Mouse (Mus musculus) CH12.LX (cell line): ENCODE measurements at regions not wholly inside any gene's neighbourhood (a gene's known extent, or its start where the extent isn't known, plus 50 kb on each side); places are given as distances from the start of the nearest gene placed in this dataset.

Experiments
- DNase-seq: peaks from one replicate; pipeline ENCODE4 v3.0.0-alpha.2; 2013; ENCODE audit errors: extremely low read depth
- H3K27ac ChIP-seq: 2 replicates; pipeline ENCODE4 v1.5.1; 2012; ENCODE audit warnings: low read depth, mild to moderate bottlenecking, control low read depth, moderate library complexity; ENCODE audit not compliant: insufficient read depth
- H3K27me3 ChIP-seq: replicated peaks from 2 replicates; pipeline ENCODE3; 2012; ENCODE audit warnings: inconsistent platforms
- H3K36me3 ChIP-seq, 2 experiments: replicated peaks in 1 of 2; 2 replicates each; pipeline versions ENCODE3 to v1.6.1; 2012; ENCODE audit warnings: inconsistent platforms in 1 of 2, low read length in 1 of 2, mild to moderate bottlenecking in 1 of 2, mixed read lengths in 1 of 2, moderate library complexity in 1 of 2; ENCODE audit not compliant: control insufficient read depth in 1 of 2, insufficient read depth in 1 of 2
- H3K4me1 ChIP-seq, 2 experiments: 2 replicates each; pipeline ENCODE4 v1.6.1; 2012; ENCODE audit warnings: inconsistent platforms in 1 of 2, moderate library complexity in 1 of 2; ENCODE audit not compliant: insufficient read depth in 2 of 2, control insufficient read depth in 1 of 2
- H3K4me2 ChIP-seq: 2 replicates; pipeline ENCODE4 v1.6.1; 2012; ENCODE audit warnings: low read depth, mild to moderate bottlenecking, control low read depth; ENCODE audit not compliant: poor library complexity, insufficient read depth, severe bottlenecking
- H3K4me3 ChIP-seq, 3 experiments: fragments of 150-350 bp in 1 of 3; sonication (generic) in 1 of 3; replicated peaks in 1 of 3; 2 replicates each; pipeline versions ENCODE3 to v1.5.1; 2011 to 2012; ENCODE audit warnings: low read depth in 2 of 3, low read length in 2 of 3, mild to moderate bottlenecking in 2 of 3, moderate library complexity in 2 of 3, control low read depth in 1 of 3, improper control_type of control experiment in 1 of 3, inconsistent platforms in 1 of 3, mixed read lengths in 1 of 3; ENCODE audit not compliant: poor library complexity in 1 of 3
- H3K79me2 ChIP-seq: replicated peaks from 2 replicates; pipeline ENCODE4 v1.6.1; 2012; ENCODE audit warnings: mild to moderate bottlenecking, moderate library complexity; ENCODE audit not compliant: control insufficient read depth, poor library complexity, insufficient read depth, severe bottlenecking; ENCODE audit errors: extremely low read depth
- H3K9ac ChIP-seq: 2 replicates; pipeline ENCODE4 v1.6.1; 2012; ENCODE audit warnings: low read depth, mild to moderate bottlenecking, control low read depth, moderate library complexity; ENCODE audit not compliant: insufficient read depth
- H3K9me3 ChIP-seq: replicated peaks from 2 replicates; pipeline ENCODE3; 2012; ENCODE audit warnings: low read length, inconsistent platforms, mixed read lengths
- BHLHE40 ChIP-seq: IDR thresholded peaks from 2 replicates; pipeline ENCODE4 v1.6.1; 2011; ENCODE audit warnings: mild to moderate bottlenecking, low read depth, low read length, improper control_type of control experiment
- CHD1 ChIP-seq: IDR thresholded peaks from 2 replicates; pipeline ENCODE4 v1.6.1; 2012; ENCODE audit warnings: low read depth, low read length, improper control_type of control experiment, inconsistent platforms
- CHD2 ChIP-seq: IDR thresholded peaks from 2 replicates; pipeline ENCODE4 v1.6.1; 2011; ENCODE audit warnings: low read length, improper control_type of control experiment
- CTCF ChIP-seq, 2 experiments: IDR thresholded peaks in 1 of 2; conservative IDR thresholded peaks in 1 of 2; 2 replicates each; pipeline ENCODE4 v1.5.1; 2011 to 2012; ENCODE audit warnings: low read depth in 2 of 2, low read length in 2 of 2, improper control_type of control experiment in 1 of 2, inconsistent platforms in 1 of 2, mild to moderate bottlenecking in 1 of 2, moderate library complexity in 1 of 2
- ELF1 ChIP-seq: IDR thresholded peaks from 2 replicates; pipeline ENCODE4 v1.6.1; 2014; ENCODE audit warnings: low read depth, mild to moderate bottlenecking, inconsistent platforms, low read length, improper control_type of control experiment
- ETS1 ChIP-seq: conservative IDR thresholded peaks from 2 replicates; pipeline ENCODE4 v1.6.1; 2012; ENCODE audit warnings: low read depth, mild to moderate bottlenecking, inconsistent platforms, low read length, improper control_type of control experiment, moderate library complexity
- GABPA ChIP-seq: IDR thresholded peaks from 2 replicates; pipeline ENCODE4 v1.6.1; 2012; ENCODE audit warnings: low read depth, low read length, improper control_type of control experiment, inconsistent platforms; ENCODE audit not compliant: insufficient replicate concordance
- IRF4 ChIP-seq: IDR thresholded peaks from 2 replicates; pipeline ENCODE4 v1.6.1; 2014; ENCODE audit warnings: low read depth, mild to moderate bottlenecking, inconsistent platforms, low read length, improper control_type of control experiment
- MAFK ChIP-seq: IDR thresholded peaks from 2 replicates; pipeline ENCODE4 v1.6.1; 2011; ENCODE audit warnings: low read length, improper control_type of control experiment; ENCODE audit not compliant: insufficient replicate concordance
- MAX ChIP-seq: IDR thresholded peaks from 2 replicates; pipeline ENCODE4 v1.6.1; 2011; ENCODE audit warnings: low read length, improper control_type of control experiment
- MAZ ChIP-seq: IDR thresholded peaks from 2 replicates; pipeline ENCODE4 v1.6.1; 2012; ENCODE audit warnings: low read depth, mild to moderate bottlenecking, inconsistent platforms, low read length, improper control_type of control experiment, moderate library complexity
- MEF2A ChIP-seq: IDR thresholded peaks from 2 replicates; pipeline ENCODE4 v1.6.1; 2014; ENCODE audit warnings: low read depth, mild to moderate bottlenecking, inconsistent platforms, low read length, improper control_type of control experiment, borderline replicate concordance
- MYC ChIP-seq: IDR thresholded peaks from 2 replicates; pipeline ENCODE4 v1.6.1; 2011; ENCODE audit warnings: low read depth, mild to moderate bottlenecking, improper control_type of control experiment, low read length
- NRF1 ChIP-seq: IDR thresholded peaks from 2 replicates; pipeline ENCODE4 v1.6.1; 2014; ENCODE audit warnings: low read depth, mild to moderate bottlenecking, inconsistent platforms, low read length, improper control_type of control experiment, moderate library complexity
- PAX5 ChIP-seq: IDR thresholded peaks from 2 replicates; pipeline ENCODE4 v1.6.1; 2012; ENCODE audit warnings: low read length, inconsistent platforms, mixed read lengths
- POLR2A ChIP-seq: IDR thresholded peaks from 2 replicates; pipeline ENCODE4 v1.6.1; 2011; ENCODE audit warnings: low read depth, mild to moderate bottlenecking, improper control_type of control experiment, low read length
- POLR2AphosphoS2 ChIP-seq: IDR thresholded peaks from 2 replicates; pipeline ENCODE4 v1.6.1; 2011; ENCODE audit warnings: low read depth, low read length, improper control_type of control experiment
- RAD21 ChIP-seq: IDR thresholded peaks from 2 replicates; pipeline ENCODE4 v1.6.1; 2011; ENCODE audit warnings: low read depth, mild to moderate bottlenecking, low read length, improper control_type of control experiment, moderate library complexity
- RCOR1 ChIP-seq: conservative IDR thresholded peaks from 2 replicates; pipeline ENCODE4 v1.6.1; 2012; ENCODE audit warnings: low read depth, mild to moderate bottlenecking, inconsistent platforms, low read length, improper control_type of control experiment
- SIN3A ChIP-seq: IDR thresholded peaks from 2 replicates; pipeline ENCODE4 v1.6.1; 2012; ENCODE audit warnings: low read length, improper control_type of control experiment, inconsistent platforms
- TBP ChIP-seq: conservative IDR thresholded peaks from 2 replicates; pipeline ENCODE4 v1.6.1; 2011; ENCODE audit warnings: low read depth, low read length, improper control_type of control experiment
- TCF12 ChIP-seq: IDR thresholded peaks from 2 replicates; pipeline ENCODE4 v1.6.1; 2014; ENCODE audit warnings: low read depth, mild to moderate bottlenecking, inconsistent platforms, low read length, improper control_type of control experiment
- UBTF ChIP-seq: IDR thresholded peaks from 2 replicates; pipeline ENCODE4 v1.6.1; 2012; ENCODE audit warnings: low read depth, mild to moderate bottlenecking, inconsistent platforms, low read length, improper control_type of control experiment, moderate library complexity
- USF2 ChIP-seq: conservative IDR thresholded peaks from 2 replicates; pipeline ENCODE4 v1.6.1; 2011; ENCODE audit warnings: low read depth, low read length, improper control_type of control experiment
- ZC3H11A ChIP-seq: IDR thresholded peaks from 2 replicates; pipeline ENCODE4 v1.6.1; 2012; ENCODE audit warnings: low read depth, mild to moderate bottlenecking, inconsistent platforms, low read length, improper control_type of control experiment
- ZKSCAN1 ChIP-seq: IDR thresholded peaks from 2 replicates; pipeline ENCODE4 v1.6.1; 2012; ENCODE audit warnings: low read depth, inconsistent platforms, low read length, improper control_type of control experiment, borderline replicate concordance
- ZMIZ1 ChIP-seq: IDR thresholded peaks from 2 replicates; pipeline ENCODE4 v1.6.1; 2012; ENCODE audit warnings: low read depth, mild to moderate bottlenecking, inconsistent platforms, low read length, improper control_type of control experiment
- ZNF384 ChIP-seq: IDR thresholded peaks from 2 replicates; pipeline ENCODE4 v1.6.1; 2012; ENCODE audit warnings: low read depth, low read length, improper control_type of control experiment, inconsistent platforms
- dilution Hi-C: fragments of 300-500 bp; cut with MboI; formaldehyde crosslinking; loops from 2 replicates; pipeline ENCODE4 v1.14.3; 2020; ENCODE audit warnings: low sequenced_read_pairs; ENCODE audit not compliant: extremely low pct_unique_long_range_greater_than_20kb, extremely low pct_ligation_motif_present
- in situ Hi-C: fragments of 300-500 bp; cut with MboI; formaldehyde crosslinking; loops from 3 replicates; pipeline ENCODE4 v1.14.3; 2019; ENCODE audit warnings: low sequenced_read_pairs, low pct_ligation_motif_present, low pct_unique_long_range_greater_than_20kb, mixed read lengths

DNA sequence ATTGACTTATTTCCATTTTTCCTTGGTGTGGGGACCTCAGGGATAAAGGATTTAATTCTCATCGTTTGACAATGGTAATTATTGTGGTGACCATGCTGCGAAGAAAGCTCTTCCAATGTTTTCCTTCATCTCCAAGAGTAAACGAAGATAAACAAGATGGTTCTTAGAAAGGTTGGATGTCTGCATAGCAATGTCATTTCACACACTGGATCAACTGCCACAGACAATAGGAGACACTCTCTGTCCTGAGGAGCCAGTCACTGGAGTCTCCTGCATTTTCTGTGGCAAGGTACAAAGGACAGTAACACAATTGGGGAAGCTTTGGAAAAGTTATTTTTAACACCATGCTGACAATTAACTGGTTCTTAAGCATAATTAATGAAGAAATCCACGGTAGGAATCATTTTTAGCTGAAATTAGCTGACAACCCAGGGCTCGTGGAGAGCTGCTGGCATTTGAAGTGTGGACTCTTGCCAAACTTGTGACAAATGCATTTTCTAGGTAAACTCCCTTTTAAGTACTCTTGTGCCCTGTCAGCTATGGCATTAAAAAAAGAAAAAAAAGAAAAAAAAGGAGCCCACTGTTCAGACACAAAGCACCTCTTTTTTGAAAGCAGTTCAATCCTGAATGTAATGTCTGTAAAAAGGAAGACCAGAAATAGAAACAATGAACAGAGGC lies 475.8 kb downstream of the Otol1 start:
- no peaks in the 10 kb centered on the region for H3K9me3 ChIP-seq
- H3K4me2 ChIP-seq: no peak overlapping the region
- DNase-seq: no peak
- no peak overlapping the region for H3K27ac ChIP-seq
- in situ Hi-C loops: no loop called here
- H3K36me3 ChIP-seq: no peaks in the 10 kb centered on the region
- H3K4me1 ChIP-seq: peaks cover 0 to 9% of the 10 kb centered on the region in 2 experiments; a peak in 1 of 4 replicates
- H3K79me2 ChIP-seq: no peaks in the 10 kb centered on the region
- no peak overlapping the region for H3K9ac ChIP-seq
- H3K4me3 ChIP-seq: no peak overlapping the region
- dilution Hi-C loops: no loop called here
- no peaks in the 10 kb centered on the region for H3K27me3 ChIP-seq
- TF ChIP-seq MAZ (no peak), RCOR1 (no peak), MAFK (no peak), CHD1 (no peak), USF2 (no peak), ELF1 (no peak), TBP (no peak), POLR2A (no peak), ZC3H11A (no peak), ZNF384 (no peak), TCF12 (no peak), POLR2AphosphoS2 (no peak), SIN3A (no peak), CTCF (conservative IDR thresholded peaks at IDR 0.05 in 1 of 2, IDR thresholded peaks at IDR 0.05 in 1 of 2; ENCODE audit: low read depth in 2 of 2, low read length in 2 of 2) (no peak), ZMIZ1 (no peak), RAD21 (no peak)

DNA sequence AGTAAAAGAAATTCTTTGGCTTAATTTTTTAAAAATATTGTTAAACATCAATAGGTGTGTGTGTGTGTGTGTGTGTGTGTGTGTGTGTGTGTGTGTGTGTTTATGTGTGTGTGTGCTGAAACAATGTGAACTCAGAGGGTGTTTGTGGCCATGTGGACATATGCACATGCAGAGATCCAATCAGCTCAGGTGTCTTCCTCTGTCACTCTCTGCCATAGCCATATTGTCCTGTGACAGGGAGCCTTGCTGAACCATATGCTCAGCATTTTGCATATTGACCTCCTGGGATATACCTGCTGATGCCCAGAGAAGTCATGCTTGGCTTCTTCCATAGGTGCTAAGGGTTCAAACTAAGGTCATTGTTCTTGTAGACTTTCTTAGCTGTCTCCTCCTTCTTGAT lies 489.0 kb downstream of the Otol1 start:
- in situ Hi-C loops (no loop called here), dilution Hi-C loops (no loop called here)
- Histone ChIP-seq H3K9me3 (no peaks in the 10 kb centered on the region), H3K27ac (no peak overlapping the region), H3K9ac (no peak overlapping the region), H3K4me3 (no peak overlapping the region), H3K36me3 (no peaks in the 10 kb centered on the region), H3K79me2 (no peaks in the 10 kb centered on the region), H3K4me1 (peaks cover 0 to 13% of the 10 kb centered on the region in 2 experiments; a peak in 2 of 4 replicates), H3K4me2 (no peak overlapping the region), H3K27me3 (no peaks in the 10 kb centered on the region)
- TF ChIP-seq GABPA: no peak
- TF ChIP-seq MYC: no peak
- no peak for TF ChIP-seq SIN3A
- TF ChIP-seq BHLHE40: no peak
- TF ChIP-seq NRF1: no peak
- TF ChIP-seq MAZ: no peak
- TF ChIP-seq MAX: no peak
- no peak for TF ChIP-seq ETS1
- TF ChIP-seq IRF4: no peak
- no peak for TF ChIP-seq CHD1
- no peak for TF ChIP-seq PAX5
- no peak for TF ChIP-seq UBTF
- no peak for TF ChIP-seq MEF2A
- TF ChIP-seq CHD2: no peak
- no peak for TF ChIP-seq ZKSCAN1
- no peak for DNase-seq
